Mouse (Mus musculus): ENCODE data around the gene Tsacc. TPM values are rescaled to one million over a fixed set of nuclear protein-coding genes. Genes with fewer than 3 reads are reported as not detected.
A peak's percentile ranks its signal among the peaks of the same experiment; 100 is the strongest.

Tsacc gene
- polyA plus RNA-seq, 2 experiments, result 8.6 to 9.4 TPM

DNA sequence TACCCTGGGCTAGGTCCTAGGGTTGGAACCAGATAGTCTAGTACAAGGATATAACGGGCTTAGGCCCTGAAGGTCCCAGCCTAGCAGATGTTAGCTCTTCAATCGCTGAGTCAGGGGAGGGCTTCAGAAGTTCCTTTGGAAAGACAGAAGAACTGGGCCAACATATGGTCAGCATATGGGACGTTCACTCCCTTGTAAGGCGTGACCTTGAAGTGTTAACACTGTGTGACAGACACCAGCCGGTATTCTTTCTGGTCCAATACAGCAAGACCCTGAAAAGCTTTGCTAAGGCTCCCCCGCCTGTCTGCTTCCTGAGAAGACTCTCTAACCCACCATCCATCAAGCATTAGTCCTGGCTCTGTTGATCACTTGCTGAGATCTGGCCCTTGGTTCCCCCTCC, 40.8 kb downstream of the Tsacc start:
- WGBS, result 40% methylated on average over 6 of the region's 6 CpGs
- Histone ChIP-seq H3K4me1 (ENCODE audit: control insufficient read depth, insufficient read depth, low read length) (no peaks in the 10 kb centered on the region), H3K27ac (replicated peaks; ENCODE audit: low read depth, low read length) (no peak overlapping the region), H3K9ac (ENCODE audit: low read depth, low read length, severe bottlenecking) (no peak overlapping the region), H3K27me3 (ENCODE audit: control insufficient read depth, insufficient read depth, low read length) (peaks cover 26% of the 10 kb centered on the region), H3K4me2 (replicated peaks; ENCODE audit: low read depth, low read length, severe bottlenecking) (no peak overlapping the region), H3K36me3 (ENCODE audit: control insufficient read depth, insufficient read depth, low read length) (no peaks in the 10 kb centered on the region), H3K9me3 (ENCODE audit: control insufficient read depth, low read length) (no peaks in the 10 kb centered on the region), H3K4me3 (replicated peaks; ENCODE audit: low read length) (no peak overlapping the region)
- DNase-seq (ENCODE audit: low spot score) (no peak), ATAC-seq (ENCODE audit: low FRiP score, low read depth) (no peak)
- TF ChIP-seq POLR2A (IDR thresholded peaks at IDR 0.05; ENCODE audit: borderline replicate concordance, extremely low read depth, insufficient read depth, insufficient read length), result no peak

DNA sequence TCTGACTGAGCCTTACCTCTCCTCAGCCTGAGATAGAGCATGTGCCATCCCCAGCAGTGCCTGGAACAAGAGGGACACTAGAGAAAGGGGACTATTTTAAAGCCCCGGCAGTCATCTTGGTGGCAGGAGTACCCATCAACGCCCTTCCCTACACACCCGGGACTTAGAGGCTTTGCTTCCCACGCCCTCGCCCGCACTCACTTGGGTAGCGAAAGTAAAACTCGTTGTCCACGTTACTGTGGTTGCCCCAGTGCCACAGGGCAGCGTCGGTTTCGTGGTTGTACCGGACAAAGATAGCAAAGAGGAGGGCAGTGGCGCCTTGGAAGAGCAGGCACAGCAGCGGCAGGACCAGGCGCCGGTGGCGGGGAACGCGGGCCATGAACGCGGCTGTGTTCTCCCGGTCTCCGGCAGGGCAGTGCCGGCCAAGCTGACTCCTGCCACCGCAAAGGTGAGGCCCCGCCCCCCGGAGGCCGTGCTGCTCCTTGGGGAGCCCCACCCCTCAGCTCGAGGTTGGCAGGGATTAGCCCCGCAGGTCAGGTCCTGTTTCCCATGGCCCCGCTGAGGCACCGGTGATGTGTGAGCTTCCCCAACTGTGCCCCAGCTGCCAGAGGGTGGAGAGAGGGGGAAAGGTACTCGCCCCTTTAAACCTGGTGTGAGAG, 42.4 kb downstream of the Tsacc start, which contains the start of gene Rhbg:
TSS of gene Rhbg (minus strand) at position 442 of the 659 bp plus-strand sequence.
- Histone ChIP-seq H3K9me3 (ENCODE audit: control insufficient read depth, low read length) (no peaks in the 10 kb centered on the region), H3K9ac (ENCODE audit: low read depth, low read length, severe bottlenecking) (peak within 1 kb of the TSS; percentile 42; the same call in 1 of the 2 replicates), H3K4me1 (ENCODE audit: control insufficient read depth, insufficient read depth, low read length) (no peaks in the 10 kb centered on the region), H3K4me3 (replicated peaks; ENCODE audit: low read length) (peak within 1 kb of the TSS; percentile 36), H3K36me3 (ENCODE audit: control insufficient read depth, insufficient read depth, low read length) (no peaks in the 10 kb centered on the region), H3K4me2 (replicated peaks; ENCODE audit: low read depth, low read length, severe bottlenecking) (peak within 1 kb of the TSS; percentile 64), H3K27ac (replicated peaks; ENCODE audit: low read depth, low read length) (no peak within 1 kb of the TSS), H3K27me3 (ENCODE audit: control insufficient read depth, insufficient read depth, low read length) (peaks cover 26% of the 10 kb centered on the region)
- DNase-seq (ENCODE audit: low spot score) (no peak), ATAC-seq (ENCODE audit: low FRiP score, low read depth) (no peak)
- under 1% methylated on average over 34 of the region's 34 CpGs for WGBS
- TF ChIP-seq POLR2A (IDR thresholded peaks at IDR 0.05; ENCODE audit: borderline replicate concordance, extremely low read depth, insufficient read depth, insufficient read length), result no peak

DNA sequence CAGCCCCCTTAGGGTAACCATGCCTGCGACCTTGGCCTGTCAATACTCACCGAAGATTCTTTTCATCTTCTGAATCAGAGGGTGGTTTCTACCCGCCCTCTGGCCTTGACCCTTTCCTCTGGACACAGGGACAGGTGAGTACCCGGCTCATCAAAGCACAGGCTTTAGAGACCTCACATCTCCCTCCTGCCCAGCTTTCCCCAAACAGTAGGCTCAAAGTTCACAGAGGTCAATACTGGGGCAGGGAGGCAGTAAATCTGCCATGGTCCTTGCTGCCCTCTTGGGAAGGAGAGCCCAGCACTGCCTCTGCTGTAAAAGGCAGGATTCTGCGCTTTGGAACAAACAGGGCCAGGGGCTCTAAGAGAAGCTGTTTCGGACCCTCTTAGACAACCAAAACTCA, 44.1 kb downstream of the Tsacc start:
- Histone ChIP-seq H3K9ac (ENCODE audit: low read depth, low read length, severe bottlenecking) (no peak overlapping the region), H3K4me1 (ENCODE audit: control insufficient read depth, insufficient read depth, low read length) (no peaks in the 10 kb centered on the region), H3K27me3 (ENCODE audit: control insufficient read depth, insufficient read depth, low read length) (peaks cover 26% of the 10 kb centered on the region), H3K4me3 (replicated peaks; ENCODE audit: low read length) (no peak overlapping the region), H3K27ac (replicated peaks; ENCODE audit: low read depth, low read length) (no peak overlapping the region), H3K36me3 (ENCODE audit: control insufficient read depth, insufficient read depth, low read length) (no peaks in the 10 kb centered on the region), H3K9me3 (ENCODE audit: control insufficient read depth, low read length) (no peaks in the 10 kb centered on the region), H3K4me2 (replicated peaks; ENCODE audit: low read depth, low read length, severe bottlenecking) (no peak overlapping the region)
- ATAC-seq (ENCODE audit: low FRiP score, low read depth), result no peak
- 50% methylated on average over 6 of the region's 6 CpGs for WGBS
- DNase-seq (ENCODE audit: low spot score), result no peak
- no peak for TF ChIP-seq POLR2A (IDR thresholded peaks at IDR 0.05; ENCODE audit: borderline replicate concordance, extremely low read depth, insufficient read depth, insufficient read length)

DNA sequence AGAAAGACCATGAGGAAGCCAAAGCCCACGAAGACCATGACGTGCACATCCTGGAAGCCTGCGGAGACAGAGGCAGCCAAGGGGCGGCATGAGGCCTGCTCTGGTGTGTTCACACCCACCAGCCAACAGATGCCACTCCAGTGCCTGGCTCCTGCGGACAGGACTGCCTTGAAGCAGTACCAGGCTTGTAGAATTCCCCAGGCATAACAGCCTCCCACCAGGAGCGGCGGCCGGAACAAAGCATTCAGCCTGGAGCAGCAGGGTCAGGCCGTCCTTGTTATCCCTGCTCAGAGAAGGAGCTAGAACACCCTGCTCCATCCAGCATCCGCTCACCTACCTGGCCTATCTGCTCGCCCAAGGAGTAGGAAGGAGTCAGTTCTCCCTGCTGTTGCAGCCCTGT, 48.4 kb downstream of the Tsacc start:
- Histone ChIP-seq H3K27me3 (ENCODE audit: control insufficient read depth, insufficient read depth, low read length) (peaks cover 8% of the 10 kb centered on the region), H3K36me3 (ENCODE audit: control insufficient read depth, insufficient read depth, low read length) (no peaks in the 10 kb centered on the region), H3K4me3 (replicated peaks; ENCODE audit: low read length) (no peak overlapping the region), H3K9me3 (ENCODE audit: control insufficient read depth, low read length) (no peaks in the 10 kb centered on the region), H3K9ac (ENCODE audit: low read depth, low read length, severe bottlenecking) (no peak overlapping the region), H3K27ac (replicated peaks; ENCODE audit: low read depth, low read length) (no peak overlapping the region), H3K4me1 (ENCODE audit: control insufficient read depth, insufficient read depth, low read length) (no peaks in the 10 kb centered on the region), H3K4me2 (replicated peaks; ENCODE audit: low read depth, low read length, severe bottlenecking) (no peak overlapping the region)
- DNase-seq (ENCODE audit: low spot score), result no peak
- no peak for TF ChIP-seq POLR2A (IDR thresholded peaks at IDR 0.05; ENCODE audit: borderline replicate concordance, extremely low read depth, insufficient read depth, insufficient read length)
- WGBS, result 74% methylated on average over 11 of the region's 11 CpGs
- no peak for ATAC-seq (ENCODE audit: low FRiP score, low read depth)

DNA sequence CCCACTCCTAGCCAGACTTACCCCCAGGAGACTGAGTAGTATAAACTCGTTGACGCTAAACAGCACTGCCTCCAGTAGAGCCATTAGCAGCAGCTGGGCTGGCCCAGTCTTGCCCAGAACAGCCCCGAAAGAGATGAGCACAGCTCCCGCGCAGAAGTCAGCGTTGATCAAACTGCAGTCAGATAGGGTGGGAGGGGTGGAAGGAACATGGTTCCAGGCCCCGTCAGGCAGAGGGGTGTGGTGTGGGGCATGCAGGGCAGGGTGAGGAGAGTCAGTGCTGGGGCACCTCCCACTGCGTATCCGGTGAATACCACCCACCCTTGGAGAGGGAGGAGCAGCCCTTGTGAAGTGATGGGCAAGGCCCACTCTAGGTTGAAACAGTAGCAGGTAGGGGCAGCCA, 49.1 kb downstream of the Tsacc start:
- 46% methylated on average over 9 of the region's 9 CpGs for WGBS
- no peak for TF ChIP-seq POLR2A (IDR thresholded peaks at IDR 0.05; ENCODE audit: borderline replicate concordance, extremely low read depth, insufficient read depth, insufficient read length)
- no peak overlapping the region for H3K4me3 ChIP-seq (replicated peaks; ENCODE audit: low read length)
- ATAC-seq (ENCODE audit: low FRiP score, low read depth), result no peak
- H3K9ac ChIP-seq (ENCODE audit: low read depth, low read length, severe bottlenecking), result no peak overlapping the region
- H3K36me3 ChIP-seq (ENCODE audit: control insufficient read depth, insufficient read depth, low read length), result no peaks in the 10 kb centered on the region
- no peaks in the 10 kb centered on the region for H3K9me3 ChIP-seq (ENCODE audit: control insufficient read depth, low read length)
- no peak overlapping the region for H3K27ac ChIP-seq (replicated peaks; ENCODE audit: low read depth, low read length)
- no peak overlapping the region for H3K4me2 ChIP-seq (replicated peaks; ENCODE audit: low read depth, low read length, severe bottlenecking)
- DNase-seq (ENCODE audit: low spot score), result no peak
- H3K4me1 ChIP-seq (ENCODE audit: control insufficient read depth, insufficient read depth, low read length), result no peaks in the 10 kb centered on the region
- peaks cover 4% of the 10 kb centered on the region; the same call in 1 of the 2 replicates for H3K27me3 ChIP-seq (ENCODE audit: control insufficient read depth, insufficient read depth, low read length)
